Mouse (Mus musculus): ENCODE results near the gene Serpine2.
A peak's percentile ranks its signal among the peaks of the same experiment; 100 is the strongest.

The Serpine2 gene

DNA sequence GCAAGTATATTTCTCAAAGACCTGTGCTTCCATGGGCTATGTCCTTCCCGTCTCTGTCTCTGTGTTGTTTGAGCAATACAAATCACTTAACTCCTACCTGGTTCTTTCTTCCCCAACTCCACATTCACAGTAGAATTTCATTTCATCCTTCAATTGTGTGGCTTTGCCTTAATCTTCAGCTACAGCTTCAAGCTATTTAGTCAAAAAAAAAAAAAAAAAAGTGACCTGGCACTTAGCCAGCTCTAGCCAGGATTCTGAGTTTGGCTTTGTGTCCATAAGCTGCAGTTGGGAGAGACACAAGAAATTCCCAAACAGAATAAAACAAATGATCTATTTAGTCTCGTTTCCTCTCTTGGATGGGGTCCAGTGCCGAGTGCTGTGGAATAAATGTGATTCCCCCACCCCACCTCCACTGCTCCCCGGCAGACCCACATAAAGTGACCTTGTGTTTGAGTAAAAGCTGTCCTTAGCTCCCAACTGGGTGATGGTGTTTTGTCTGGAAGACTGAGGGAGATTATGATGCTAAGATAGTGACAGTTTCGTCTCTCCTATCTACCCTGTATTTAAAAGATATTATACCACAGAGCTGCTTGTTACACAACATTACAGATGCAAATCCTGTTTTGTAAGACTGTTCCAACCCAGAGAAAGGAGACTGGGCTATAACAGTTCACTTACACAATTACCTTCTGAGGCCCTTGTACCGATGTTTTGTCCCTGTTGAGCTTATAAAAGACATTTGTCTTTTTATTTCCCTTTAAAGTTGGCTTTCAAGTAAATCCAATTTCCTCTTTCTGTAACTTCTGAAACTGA lies at the start of gene Serpine2:
TSS of gene Serpine2 (minus strand) at position 51 of the 813 bp plus-strand sequence.
- DNase-seq (ENCODE audit: extremely low spot score, low spot score) = no peak

DNA sequence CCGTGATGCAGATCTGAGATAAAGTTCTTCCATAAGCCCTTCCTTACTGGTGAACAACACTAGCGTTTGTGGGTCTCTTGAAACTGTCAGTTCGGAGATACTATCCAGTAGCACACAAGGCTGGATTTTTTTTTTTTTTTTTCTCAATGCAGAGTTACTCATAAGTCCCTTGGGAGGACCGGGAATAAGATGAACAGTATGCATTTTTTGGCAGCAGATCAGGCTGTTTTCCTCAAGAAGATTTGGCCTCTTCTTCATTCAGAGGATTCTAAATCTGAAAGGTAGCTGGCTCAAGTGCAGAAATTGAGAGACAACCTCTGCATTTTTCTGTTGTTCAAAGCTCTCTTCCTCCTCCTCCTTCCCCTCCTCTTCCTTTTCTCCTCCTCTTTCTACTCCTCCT lies 46.8 kb upstream of the Serpine2 start:
- DNase-seq (ENCODE audit: extremely low spot score, low spot score) = no peak

GRCm38 (mm10) chr1:79905241-79905640 lies 44.3 kb upstream of the Serpine2 start:
- DNase-seq (ENCODE audit: extremely low spot score, low spot score) = no peak

DNA sequence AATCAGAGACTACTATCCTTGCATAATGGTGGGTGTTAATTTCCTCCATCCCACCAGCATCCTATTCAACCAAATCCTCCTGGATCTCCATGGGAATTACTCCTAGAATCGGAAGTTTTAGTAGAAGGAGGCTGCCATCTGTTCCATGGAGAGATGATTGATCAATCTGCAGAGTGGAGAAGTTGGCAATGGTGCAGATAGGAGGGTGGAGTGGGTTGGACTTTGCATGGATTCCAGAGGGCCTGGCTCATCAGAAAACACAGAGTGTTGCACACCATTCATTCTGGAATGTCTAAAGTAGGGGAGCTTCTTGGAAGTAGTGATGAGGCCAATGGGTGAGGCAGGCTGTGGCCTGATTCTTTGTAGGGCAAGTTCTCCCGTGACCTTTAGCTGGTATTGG lies 41.9 kb upstream of the Serpine2 start:
- DNase-seq (ENCODE audit: extremely low spot score, low spot score) = no peak

GRCm38 (mm10) chr1:79882648-79883047 lies 21.7 kb upstream of the Serpine2 start:
- DNase-seq (ENCODE audit: extremely low spot score, low spot score) = no peak

GRCm38 (mm10) chr1:79874741-79875140 lies 13.8 kb upstream of the Serpine2 start:
- DNase-seq (ENCODE audit: extremely low spot score, low spot score) = no peak

DNA sequence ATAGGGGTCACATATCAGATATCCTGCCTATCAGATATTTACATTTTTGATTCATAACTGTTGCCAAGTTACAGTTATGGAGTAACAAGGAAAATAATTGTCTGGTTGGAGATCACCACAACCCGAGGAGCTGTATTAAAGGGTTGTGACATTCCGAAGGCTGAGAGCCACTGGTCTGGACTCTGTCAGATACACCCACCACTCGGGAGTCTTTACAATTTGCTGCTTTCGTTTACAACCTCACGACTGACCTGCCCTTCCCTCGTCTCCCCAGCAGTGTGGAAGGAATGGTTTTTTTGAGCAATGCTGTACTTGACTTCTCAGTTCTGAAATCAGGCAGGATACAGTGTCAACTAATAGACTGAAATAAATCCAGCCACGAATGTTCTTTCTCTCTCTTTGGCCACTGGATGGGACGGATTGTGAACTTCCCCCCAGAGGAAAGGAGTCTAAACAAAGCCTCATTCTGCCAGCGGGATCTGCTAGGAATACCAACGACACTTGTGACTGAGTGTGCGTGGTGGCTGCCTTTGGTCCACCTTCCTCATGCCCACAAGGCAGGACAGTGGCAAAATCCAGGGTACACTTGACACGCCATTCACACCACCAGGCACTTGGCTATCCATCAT lies 455 bp downstream of the Serpine2 start:
- no peak for DNase-seq (ENCODE audit: extremely low spot score, low spot score)

- DNase-seq (ENCODE audit: extremely low spot score, low spot score) = no peak
Observed at GRCm38 (mm10) chr1:79859975-79860374, 1.0 kb downstream of the Serpine2 start.

GRCm38 (mm10) chr1:79859026-79859425 lies 2.0 kb downstream of the Serpine2 start:
- DNase-seq (ENCODE audit: extremely low spot score, low spot score) = peak; percentile 18

DNA sequence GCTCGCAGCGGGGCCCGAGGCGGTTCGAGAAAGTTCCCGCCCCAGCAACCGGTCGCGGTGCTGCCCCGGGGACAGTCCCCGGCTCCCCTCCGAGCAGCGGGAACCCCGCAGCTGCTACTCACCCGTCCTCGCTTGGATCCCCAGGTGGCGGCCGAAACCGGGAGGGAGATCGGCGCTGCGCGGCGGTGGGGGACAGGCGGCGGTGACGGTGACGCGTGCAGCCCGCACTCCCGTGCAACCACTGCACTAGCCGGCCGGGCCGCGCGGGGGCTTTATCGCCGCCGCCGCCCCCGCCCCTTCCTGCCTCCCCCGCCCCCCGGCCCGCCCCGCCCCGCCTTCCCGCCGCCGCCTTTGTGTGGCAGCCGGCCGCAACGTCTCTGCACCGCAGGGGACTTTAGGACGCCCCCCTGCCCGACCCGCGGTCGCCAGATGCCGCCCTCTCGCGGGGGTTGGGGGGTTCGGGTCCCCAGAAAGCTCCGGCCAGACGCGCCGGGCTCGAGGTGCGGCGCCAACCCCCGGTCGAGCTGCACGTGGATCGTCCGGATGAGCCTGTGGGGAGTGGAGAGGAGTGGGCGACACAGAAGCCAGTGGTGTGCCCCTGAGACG lies 2.5 kb downstream of the Serpine2 start:
- DNase-seq (ENCODE audit: extremely low spot score, low spot score) = peak; percentile 68

- DNase-seq (ENCODE audit: extremely low spot score, low spot score) = no peak
Observed at GRCm38 (mm10) chr1:79857681-79858388, 3.1 kb downstream of the Serpine2 start.

GRCm38 (mm10) chr1:79856756-79857155 lies 4.2 kb downstream of the Serpine2 start:
- DNase-seq (ENCODE audit: extremely low spot score, low spot score) = peak; percentile 18

DNA sequence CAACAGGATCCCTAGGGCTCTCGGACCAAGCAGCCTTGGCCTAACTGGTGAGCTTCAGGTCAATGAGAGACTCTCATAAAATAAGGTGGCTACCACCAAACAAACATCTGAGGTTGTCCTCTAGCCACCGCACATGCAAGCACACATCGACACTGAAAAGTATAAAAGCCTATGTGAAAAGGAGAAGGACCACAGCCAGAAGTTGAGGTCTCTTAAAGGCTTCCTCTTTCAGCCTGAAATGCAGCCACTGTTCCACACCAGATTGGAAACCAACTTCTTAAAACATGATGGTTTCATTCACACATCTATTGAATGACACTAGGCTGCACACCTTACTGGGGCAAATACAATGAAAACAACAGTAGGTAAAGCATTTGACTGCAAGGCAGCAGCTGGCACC lies 7.5 kb downstream of the Serpine2 start:
- DNase-seq (ENCODE audit: extremely low spot score, low spot score) = no peak

- DNase-seq (ENCODE audit: extremely low spot score, low spot score) = no peak
Observed at GRCm38 (mm10) chr1:79850341-79850740, 10.6 kb downstream of the Serpine2 start.

DNA sequence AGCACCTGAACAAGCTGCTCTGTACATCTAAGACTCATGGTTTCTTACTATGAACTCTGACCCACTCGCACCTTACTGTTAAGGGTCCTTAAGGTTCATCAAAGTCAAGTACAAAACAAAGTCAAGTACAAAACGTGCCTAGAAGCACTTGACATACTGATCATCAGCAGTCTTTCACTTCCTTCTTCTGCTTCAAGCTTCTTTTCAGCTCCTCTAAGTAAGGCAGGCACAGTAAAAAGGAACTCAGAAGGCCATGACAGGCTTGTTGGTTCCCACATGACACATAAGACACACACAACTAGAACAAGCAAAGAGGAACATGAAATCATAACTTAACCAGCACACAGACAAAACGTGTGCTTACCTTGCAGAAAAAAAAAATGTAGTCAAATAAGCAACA lies 12.3 kb downstream of the Serpine2 start:
- no peak for DNase-seq (ENCODE audit: extremely low spot score, low spot score)

DNA sequence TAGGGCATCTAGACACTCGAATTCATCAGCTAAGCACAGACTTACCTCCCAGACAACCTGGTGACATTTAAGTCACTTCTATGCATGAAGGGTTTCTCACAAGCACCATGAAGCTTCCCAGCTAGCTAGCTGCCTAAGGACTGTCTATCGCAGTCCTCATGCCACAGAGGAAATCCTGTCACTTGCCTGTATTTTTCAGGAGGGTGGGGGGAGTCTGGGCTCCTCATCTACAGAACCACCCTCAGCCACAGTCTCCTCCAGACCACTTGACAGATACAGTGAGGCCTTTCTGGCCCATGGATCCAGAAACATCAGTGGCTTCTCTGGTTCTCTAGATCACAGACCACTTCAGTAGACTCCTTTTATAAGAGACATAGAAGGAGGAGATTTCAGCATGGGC lies 14.1 kb downstream of the Serpine2 start:
- DNase-seq (ENCODE audit: extremely low spot score, low spot score) = no peak

DNA sequence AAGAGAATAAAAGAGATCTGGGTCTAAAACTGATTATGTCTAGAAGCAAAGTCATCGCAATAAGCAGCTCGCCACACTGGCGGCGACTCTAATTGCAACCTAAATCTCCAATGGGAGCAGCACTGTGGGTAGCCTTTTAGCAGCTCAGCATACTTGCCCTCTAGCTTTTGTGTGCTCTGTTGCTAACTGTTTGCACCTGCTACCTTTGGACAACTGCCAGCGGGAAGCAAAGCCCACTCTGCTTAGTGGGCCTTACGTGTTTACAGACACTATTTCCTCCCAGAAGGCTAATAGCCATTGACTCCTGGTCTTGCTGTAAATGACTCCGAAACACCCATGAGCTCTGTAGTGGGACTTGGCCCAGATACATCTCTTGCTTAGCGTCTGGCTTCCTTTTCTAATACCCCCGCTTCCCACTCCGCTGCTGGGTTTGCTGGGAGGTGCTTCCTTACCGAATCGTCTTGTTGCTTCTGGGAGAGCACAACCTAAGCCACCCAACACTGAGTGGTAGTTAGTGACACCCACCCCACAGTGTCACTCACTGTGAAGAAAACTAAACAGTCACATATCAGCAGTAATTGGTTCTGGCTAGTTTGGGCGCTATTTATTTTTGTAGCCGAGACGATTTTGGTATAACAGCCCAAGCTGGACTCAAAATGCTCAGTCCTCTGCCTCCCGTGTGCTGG lies 28.1 kb downstream of the Serpine2 start:
- DNase-seq (ENCODE audit: extremely low spot score, low spot score) = no peak

- DNase-seq (ENCODE audit: extremely low spot score, low spot score) = no peak
Observed at GRCm38 (mm10) chr1:79823951-79824633, 36.9 kb downstream of the Serpine2 start.

DNA sequence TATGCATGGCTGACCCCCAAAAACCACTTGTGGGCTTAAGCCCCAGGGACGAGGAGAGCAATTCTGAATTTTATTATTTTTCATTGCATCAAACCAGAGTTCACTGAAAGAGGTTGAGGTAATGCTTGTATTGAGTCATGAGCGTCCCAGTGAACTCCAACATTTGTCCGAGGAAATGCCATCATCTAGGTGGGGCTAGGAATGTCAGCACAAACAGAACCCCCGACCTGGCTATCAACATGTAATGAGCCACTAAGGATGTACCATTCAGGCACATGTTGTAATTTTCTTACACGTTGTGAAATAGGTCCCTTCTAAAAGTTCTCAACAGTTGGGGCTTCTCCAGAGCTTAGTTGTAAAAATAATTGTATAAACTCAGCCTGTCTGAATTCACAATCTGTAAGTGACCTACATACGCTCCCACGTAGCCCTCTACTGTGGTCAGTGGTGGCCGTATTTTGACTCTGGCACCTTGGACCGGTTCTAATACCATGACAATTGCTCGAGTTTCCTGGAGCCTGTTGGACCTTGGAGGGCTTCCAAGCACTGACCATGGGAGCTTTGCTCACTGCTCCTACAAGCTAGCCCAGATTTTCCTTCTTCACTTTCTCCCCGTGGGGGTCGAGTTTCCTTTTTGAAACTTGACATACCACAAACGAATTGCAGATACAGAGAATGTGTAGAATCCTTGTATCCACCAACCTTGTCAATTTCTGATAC lies 38.0 kb downstream of the Serpine2 start:
- no peak for DNase-seq (ENCODE audit: extremely low spot score, low spot score)

- no peak for DNase-seq (ENCODE audit: extremely low spot score, low spot score)
Observed at GRCm38 (mm10) chr1:79819296-79819879, 41.6 kb downstream of the Serpine2 start.
